Mouse (Mus musculus) cerebellum, postnatal 14 days (tissue): Measurements from ENCODE around the gene Olfr146.

Experiments used
- DNase-seq, 2 experiments: peaks; one replicate each; pipeline ENCODE4 v3.0.0; 2021; ENCODE audit warnings: mixed read lengths in 2 of 2

Olfr146 gene

DNA sequence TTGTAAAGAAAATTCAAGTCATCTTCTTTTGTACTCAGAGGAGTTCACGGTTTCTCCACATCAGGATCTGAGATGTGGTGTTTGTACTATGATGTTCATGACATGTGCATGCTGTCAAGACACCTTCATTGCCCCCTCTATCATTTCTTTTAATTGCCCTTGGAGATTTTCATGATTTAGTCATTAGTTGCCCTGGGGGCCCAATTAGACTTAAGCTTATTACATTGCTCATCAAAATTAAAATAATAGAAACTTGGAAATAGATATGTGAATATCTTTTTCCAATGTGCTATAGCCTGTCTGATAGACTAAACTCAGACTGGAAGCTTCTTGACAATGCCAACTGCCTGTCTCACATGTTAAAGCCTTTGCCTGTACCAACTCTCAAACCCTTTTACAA lies at the start of gene Olfr146:
Gene Olfr146 (minus strand): TSS at position 101 of the 400 bp plus-strand sequence.
- DNase-seq, result no peak

DNA sequence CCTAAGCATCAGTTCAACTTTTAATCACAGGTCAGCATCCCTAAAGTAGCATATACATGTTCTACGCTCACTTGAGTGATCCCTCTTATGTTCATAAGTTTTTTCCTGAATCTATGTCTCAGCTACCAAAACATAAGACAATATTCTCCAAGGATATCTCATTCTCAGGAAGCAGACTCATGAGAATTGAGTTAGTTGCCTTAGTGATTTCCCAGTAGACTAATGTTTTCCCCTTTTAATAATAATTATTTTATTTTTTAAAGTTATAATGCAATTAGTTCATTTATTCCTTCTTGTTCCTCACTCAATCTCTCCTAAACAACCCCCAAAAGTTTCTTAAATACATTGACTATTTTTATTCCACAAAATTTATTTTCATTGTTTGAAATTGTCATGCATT lies 41.7 kb upstream of the Olfr146 start, which contains the start of gene Olfr937:
Gene Olfr937 (minus strand): TSS at position 101 of the 400 bp plus-strand sequence.
- DNase-seq, result no peak

DNA sequence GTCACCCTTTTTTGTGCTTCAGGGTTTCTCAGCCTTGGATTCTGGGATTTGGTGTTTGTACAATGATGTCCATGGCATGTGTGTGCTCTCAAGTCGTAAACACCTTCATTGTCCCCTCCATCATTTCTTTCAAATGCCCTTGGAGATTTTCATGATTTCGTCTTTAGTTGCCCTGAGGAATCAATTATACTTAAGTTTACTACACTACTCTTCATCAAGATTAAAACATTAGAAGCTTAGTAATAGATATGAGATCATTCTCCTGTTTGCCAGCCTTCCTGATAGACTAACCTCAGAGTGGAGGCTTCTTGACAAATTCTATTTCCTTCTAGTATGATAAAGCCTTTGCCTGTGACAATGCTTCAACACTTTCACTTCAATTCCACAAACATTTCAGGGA lies 23.6 kb downstream of the Olfr146 start, which contains the start of gene Olfr935:
Gene Olfr935 (minus strand): TSS at position 101 of the 400 bp plus-strand sequence.
- no peak for DNase-seq

DNA sequence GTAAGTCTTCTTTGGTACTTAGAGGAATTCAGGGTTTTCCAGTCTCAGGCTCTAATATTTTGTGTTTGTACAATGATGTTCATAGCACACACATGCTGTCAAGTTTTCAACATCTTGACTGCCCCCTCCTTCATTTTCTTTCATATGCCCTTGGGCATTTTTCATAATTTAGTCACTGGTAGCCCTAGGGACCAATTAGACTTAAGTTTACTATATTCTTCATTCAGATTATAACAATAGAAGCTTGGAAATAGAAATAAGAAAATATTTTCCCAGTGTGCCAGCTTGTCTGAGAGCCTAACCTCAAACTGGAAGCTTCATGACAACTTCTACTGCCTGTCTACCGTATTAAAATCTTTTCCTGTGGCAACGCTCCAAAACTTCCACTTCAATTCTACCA lies 35.0 kb downstream of the Olfr146 start, which contains the start of gene Olfr934:
Gene Olfr934 (minus strand): TSS at position 101 of the 400 bp plus-strand sequence.
- DNase-seq, result no peak

DNA sequence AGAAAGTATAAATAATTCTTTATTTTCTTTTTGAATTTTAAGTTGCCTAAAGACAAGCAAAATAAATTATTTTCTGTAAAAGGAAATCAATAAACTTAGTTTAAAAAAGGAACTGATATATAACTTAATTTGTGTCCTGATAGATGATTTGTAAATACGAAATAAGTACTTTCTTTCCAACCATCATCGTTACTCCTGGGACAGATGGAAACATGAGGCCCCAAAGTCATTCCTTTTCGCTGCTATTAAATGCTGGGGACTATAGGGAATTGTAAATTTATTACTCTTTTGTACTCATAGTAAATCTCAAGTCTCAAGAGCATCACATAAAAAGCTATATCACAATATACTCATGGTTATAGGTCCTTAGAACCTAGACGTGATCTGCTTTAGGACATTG lies 51.2 kb downstream of the Olfr146 start, which contains the start of gene Olfr933:
Gene Olfr933 (plus strand): TSS at position 301 of the 400 bp plus-strand sequence.
- DNase-seq, result no peak
